Mouse (Mus musculus): ENCODE results near the gene Oaz3.

Gene Oaz3

DNA sequence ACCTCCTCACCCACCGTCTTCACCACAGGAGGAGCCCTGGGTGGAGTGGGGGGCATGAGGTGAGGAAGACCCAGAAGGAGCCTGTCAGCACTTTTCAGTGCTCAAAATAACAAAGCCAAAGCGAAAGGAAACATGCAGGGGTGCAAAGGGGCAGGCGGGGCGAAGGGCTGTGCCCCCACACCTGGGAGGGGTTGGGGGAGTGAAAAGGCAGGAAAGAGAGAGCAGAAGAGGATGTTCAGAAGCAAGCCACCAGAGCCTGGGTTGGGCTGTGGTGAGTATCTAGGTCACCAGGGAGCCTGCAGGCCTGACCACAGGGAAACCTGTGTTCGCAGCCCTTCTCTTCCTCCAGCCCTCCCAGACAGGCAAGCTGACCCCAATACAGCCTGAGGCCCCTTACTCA is 55.7 kb downstream of the Oaz3 start:
- in situ Hi-C loops (cut with MseI, MboI), result no loop called here

DNA sequence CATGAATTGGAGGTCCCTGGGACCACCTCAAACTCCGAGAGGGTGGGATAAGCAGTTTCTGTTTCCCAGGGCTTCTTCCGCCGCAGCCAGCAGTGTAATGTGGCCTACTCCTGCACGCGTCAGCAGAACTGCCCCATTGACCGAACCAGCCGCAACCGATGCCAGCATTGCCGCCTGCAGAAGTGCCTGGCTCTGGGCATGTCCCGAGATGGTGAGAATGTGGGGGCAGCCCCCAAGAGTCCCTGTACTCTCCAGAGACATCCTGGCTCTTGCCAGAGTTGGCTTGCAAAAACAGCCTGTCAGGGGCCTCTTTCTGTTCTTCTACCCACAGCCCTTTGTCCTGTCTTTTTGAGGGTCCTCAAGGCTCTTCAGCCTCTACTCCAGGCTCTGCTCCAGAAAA is 56.3 kb downstream of the Oaz3 start:
- in situ Hi-C loops (cut with MseI, MboI), result no loop called here

DNA sequence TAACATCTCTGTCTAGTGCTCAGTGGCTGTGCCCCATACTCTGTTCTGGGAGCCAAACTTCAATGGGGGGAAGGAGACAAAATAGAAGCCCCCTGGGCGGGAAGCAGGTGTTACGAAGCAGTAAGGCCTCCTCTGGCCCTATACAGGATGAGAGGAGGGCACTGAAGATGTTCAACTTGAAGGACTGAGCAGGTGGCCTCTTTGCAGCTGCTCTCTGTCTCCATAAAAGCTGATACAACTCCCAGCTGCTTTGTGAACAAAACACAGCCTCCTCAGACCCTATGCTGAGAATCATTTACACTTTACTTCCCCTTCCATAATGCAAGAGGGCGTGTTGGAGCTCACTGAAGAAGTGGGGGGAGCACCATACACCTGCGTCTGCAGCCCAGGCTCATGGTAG is 57.0 kb downstream of the Oaz3 start:
- in situ Hi-C loops (cut with MseI, MboI), result no loop called here

DNA sequence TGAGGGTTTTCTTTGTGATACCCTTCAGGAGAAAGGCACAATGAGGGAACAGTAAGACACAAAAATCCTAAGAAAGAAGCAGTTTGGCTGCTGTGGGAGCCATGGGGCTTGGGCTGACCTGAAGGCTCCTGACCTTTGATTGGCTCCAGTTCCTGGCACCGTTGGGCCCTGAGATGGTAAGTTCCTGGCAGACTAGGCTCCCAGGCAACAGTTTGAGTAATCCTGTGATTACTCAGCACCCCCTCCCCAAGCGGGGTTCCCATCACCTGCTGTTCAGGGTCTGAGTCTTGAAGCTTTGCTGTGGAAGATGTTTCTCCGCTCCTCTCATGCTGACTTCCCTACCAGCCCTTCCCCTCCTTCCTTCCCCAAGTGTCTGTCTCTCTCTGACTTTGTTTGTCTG is 60.2 kb downstream of the Oaz3 start:
- in situ Hi-C loops (cut with MseI, MboI), result no loop called here
